Mouse (Mus musculus) small intestine, adult 2 months (tissue): ENCODE data around the gene Golph3l.

ENCODE experiments used
- CTCF ChIP-seq: fragments of 200-500 bp; IDR thresholded peaks from 2 replicates; pipeline ENCODE4 v1.5.1; 2012; ENCODE audit warnings: low read depth, mild to moderate bottlenecking, control low read depth, inconsistent platforms, low read length, moderate library complexity, mixed read lengths; ENCODE audit not compliant: insufficient replicate concordance, insufficient read length; ENCODE audit errors: extremely low read depth
- POLR2A ChIP-seq: fragments of 200-500 bp; IDR thresholded peaks from 2 replicates; pipeline ENCODE4 v1.6.1; 2012; ENCODE audit warnings: low read depth, mild to moderate bottlenecking, control low read depth, inconsistent platforms, low read length, moderate library complexity

DNA sequence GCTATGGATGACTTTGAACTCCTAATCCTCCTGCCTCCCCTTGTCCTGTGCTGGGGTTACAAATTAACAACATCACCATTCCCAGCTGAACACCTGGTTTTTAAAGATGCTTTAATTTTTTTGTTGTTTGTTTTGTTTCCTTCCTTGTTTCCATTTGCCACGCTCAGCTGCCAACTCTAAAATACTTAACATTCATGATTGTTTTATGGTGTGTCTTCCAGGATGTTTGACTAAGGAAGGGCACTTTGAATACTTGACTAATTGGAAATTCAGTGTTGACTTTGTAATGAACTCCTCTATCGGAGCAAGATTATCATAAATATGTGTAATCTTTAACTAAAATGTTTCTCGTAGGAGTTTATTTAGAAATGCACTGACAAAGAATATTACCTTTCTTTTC is 12.6 kb downstream of the Golph3l start:
- TF ChIP-seq CTCF, result no peak
- no peak for TF ChIP-seq POLR2A
